Mouse (Mus musculus) R1 (cell line): Measurements from ENCODE around the gene Sema4d.

Experiments
- DNase-seq: peaks from one replicate; pipeline ENCODE4 v3.0.0-alpha.2; 2018; ENCODE audit warnings: low read depth, low spot score

The Sema4d gene

DNA sequence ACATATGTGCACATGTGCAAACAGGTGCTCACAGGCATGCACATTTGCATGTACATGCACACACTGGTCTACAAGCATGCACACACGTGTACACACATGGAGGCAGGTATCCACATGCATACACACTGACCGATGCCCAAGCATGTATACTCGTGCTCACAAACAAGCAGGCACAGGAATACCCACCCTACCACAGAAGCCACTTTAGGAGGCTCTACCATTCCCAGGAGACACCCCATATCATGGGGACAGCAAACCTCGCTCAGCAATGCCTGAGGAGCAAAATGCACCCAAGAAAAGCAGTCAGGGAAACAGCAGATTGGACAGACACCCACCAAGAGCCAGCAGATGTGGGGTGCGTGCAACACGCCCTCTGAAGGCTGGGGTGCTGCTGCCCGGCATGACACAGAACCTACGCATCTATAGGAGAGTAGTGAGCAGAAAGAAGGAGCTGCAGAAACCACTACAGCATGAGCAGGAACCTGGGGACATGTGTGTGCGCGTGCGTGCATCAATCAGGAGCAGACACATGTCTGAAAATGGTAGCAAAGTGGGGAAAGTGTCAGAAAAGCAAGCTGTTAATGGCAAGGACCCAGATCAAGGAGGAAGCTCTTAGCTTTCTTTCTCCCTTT is 15.1 kb downstream of the Sema4d start:
- no peak for DNase-seq

GRCm38 (mm10) chr13:51777738-51778274 is 15.7 kb downstream of the Sema4d start:
- no peak for DNase-seq

DNA sequence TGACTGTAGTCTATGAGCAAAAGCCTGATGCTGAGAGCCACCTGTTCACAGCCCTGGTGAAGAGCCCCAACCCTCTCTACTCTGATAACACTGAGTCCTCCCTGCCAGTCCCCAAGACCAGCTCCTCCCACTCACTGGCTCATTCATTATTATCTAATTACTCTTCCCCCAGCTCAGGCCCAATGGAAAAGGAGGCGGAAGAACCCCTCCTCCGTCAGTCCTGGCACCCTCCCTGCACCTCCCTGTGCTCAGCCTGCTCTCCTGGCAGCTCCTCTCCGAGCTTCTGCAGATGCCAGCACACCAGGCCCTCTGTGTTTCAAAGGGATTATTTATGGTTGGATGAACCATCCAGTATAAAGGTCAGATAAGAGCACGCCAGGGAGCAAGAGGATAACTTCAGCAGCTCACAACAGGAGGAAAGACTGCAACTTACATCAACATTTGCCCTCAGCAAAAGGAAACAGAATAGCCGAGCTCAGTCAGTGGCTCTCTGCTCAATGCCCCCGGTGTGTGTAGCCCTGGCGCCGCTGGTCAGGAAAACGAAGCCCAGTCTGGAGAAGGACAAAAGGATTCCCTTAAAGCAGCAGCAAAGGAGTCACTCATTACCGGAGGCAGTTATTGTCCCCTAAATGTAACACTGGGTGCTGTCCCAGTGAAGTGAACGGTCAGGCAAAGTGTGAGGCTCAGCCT is 16.4 kb downstream of the Sema4d start:
- peak; percentile 23 for DNase-seq

DNA sequence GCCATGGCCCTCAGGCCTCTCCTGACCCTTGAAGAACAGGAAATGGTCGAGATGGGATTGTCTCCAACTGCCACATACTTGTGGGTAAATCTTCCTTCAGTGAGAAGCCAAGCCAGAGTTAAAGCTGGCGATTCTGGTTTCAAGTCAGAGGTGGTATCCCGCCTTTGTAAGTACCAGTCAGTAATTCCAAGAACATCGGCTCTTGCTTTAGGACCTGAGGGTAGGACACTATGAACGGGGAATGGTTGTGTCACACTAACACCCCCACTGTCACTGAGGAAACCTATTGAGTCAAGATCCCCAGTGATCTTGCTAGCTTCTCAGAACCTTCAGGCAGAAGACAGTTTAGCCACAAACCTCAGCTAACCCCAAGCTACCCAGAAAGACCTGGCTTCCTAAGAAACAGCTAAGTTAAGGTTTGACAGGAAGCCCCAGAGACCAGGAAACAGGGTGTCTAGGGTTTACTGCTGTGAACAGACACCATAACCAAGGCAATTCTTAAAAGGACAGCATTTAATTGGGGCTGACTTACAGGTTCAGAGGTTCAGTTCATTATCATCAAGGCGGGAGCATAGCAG is 17.3 kb downstream of the Sema4d start:
- no peak for DNase-seq

DNA sequence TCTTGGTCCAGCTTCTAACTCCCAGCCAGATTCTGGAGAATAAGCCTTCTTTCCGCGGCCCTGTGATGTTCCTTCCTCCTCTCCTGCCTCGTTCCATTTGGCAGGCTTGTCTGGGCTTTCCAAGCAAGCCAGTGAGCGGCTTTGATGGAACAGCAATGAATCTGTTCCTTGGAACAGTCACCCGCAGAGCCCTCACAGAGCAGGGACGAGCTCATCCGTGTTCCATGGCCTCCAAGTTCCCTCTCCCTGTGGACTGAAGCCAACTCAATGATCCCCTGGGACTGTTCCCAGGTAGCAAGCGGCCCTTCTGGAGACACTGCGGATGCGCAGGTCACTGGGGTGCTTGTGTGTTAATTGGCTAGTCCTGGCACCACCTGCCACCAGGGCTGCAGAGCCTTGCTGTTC is 21.7 kb downstream of the Sema4d start:
- peak; percentile 7 for DNase-seq

DNA sequence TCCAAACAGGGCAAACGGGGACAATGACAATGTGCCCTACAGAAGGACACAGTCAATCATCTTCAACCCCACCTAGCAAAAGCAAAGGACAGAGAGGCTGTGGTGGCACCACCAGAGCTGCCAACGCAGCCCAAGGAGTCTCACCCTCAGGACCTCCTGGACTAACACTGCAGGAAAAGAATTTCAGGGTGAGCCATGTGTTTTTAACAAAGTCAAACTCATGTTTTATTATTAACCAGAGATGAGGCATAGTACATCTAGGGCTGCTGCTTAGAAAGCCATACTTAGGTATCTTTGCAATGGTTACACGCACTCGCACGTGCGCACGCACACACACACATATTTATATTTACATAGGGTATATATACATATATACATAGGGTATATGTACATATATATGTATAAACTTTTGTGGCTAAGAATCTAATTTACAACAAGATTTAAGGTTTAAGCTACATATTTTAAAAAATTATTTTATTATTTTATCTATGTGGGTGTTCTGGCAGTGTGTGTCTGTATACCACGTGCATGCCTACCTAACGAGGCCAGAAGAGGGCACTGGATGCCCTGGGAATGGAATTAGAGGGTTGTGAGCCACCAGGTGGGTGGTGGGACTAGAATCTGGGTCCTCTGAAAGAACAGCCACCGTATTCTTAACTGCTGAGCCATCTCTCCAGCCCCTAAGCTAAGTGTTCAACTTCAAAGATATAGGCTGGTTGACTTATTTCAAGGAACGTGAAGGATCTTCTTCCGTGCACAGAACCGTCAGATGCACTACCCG is 22.7 kb downstream of the Sema4d start:
- no peak for DNase-seq

- no peak for DNase-seq
Measured at GRCm38 (mm10) chr13:51767991-51768761, 25.4 kb downstream of the Sema4d start.

DNA sequence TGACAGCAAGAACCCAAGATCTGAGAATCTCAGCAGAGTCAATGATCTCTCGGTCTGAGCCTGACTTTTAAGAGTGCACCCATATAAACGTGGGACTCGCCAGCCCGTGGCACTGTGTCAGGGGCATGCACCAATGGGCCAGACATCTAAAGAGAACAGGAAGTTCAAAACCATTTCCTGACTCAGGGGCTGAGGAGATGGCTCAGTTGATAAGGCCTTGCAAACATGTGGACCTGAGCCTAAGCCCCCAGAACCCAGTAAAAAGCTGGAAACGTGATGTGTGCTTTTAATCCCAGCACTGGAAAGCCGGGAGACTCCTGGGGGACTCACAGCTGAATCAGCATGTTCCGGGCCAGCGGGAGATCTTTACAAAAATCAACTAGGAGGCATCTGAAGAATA is 26.0 kb downstream of the Sema4d start:
- no peak for DNase-seq

DNA sequence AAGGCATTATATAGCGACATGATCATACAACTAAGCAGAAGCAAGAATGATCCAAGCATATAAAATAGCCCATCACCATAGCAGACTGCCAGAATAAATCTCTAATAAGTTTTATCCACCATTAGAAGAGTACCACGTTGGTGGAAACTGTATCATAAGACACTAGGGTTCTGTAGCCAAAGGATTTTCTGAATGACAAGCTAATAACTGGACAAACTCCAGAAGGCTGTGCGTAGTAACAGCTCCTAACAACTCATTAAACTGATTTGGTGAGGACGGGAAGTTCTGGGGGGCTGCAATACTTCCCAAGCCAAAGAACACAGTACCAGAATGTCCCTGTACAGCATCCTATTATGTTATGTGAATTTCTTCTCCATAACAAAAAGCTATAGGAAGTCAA is 26.8 kb downstream of the Sema4d start:
- no peak for DNase-seq

- DNase-seq: no peak
Measured at GRCm38 (mm10) chr13:51765369-51765768, 28.2 kb downstream of the Sema4d start.

DNA sequence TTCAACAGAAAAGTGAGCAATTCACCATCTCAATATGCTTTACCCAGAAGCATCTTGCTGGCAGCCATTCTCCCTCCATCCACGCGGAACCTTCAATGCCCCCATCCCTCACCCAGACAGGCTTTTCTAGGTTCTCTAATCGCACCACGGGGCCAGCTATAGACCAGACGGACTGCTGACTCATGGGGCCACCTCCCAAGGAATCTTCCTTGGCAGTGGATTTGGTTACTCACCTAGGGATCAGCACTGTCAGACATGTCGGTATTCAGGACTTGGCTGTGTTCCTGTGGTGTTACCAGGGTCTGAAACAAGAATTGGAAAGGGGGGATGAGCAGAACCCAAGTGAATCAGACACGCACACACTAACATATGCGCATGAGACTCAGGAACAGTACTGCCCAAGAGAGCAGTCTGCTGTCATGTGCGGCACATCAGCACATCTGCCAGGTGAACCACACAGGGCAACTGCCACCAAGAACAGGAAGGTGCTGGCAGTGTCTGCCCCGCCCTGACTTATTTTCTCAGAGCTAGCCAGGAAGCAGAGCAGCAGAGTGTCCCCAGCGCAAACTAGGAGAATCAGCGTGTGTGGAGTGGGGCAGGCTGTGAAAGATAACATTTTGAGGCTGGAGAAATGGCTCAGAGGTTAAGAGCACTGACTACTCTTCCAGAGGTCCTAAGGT is 30.4 kb downstream of the Sema4d start:
- DNase-seq: no peak

DNA sequence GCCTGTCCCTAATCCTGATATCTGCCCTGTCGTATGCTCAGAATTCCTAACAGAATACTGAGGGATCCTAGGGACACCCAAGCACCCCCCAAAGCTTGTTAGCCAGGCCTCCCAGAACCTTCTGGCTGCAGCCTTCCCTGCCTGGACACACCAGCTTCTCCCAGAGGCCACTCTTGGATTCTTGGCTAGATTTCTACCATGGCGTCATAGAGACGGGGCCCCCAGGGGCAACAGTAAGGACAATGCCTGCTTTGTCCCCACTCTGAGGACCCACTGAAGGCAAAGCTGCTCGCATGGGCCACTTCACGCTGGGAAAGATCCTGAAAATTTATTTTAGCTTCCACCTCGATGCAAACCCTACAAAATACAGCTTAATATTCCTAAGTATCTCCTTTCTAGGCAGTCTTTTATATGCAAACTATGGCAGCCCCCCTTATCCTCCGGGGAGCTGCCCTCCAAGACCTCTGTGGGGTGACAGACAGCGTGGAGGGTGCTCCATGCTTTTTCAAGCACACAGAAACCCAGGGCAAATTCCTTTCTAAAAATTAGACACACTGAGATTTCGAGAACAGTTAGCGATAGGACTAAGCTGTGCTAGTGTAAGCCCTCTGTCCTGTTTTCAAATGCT is 32.2 kb downstream of the Sema4d start:
- no peak for DNase-seq

DNA sequence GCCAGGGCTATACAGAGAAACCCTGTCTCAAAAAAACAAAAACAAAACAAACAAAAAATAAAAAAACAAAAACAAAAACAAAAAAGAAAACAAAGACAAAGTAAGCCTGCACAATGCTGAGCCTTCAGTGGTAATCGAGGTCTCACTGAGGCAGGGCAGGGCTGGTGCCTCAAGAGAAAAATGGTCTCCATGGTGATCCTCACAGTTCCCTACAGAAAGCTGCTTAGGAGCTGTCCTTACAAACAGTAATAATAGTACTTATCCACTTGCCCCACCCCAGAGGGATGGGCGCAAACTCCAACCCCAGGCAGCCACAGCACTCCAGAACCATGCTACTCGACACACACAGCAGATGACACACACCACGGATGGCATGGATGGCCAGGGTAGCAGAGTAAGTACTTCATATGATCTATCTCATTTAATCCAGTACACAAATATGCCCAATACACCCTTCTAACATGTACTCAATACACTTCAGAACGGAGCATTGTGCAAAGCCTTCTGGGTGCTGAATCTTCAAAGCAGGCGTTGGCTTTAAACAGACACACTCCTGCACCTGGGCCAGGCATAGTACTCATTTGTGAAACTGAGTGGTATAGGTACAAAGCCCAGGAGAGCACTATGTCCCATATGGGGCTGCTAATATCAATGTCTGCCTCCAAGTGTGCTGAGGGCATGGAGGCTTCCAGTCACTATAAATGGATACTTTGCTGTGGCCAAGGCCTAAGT is 34.1 kb downstream of the Sema4d start:
- peak; percentile 58 for DNase-seq

- DNase-seq: no peak
Measured at GRCm38 (mm10) chr13:51758428-51758827, 35.1 kb downstream of the Sema4d start.

DNA sequence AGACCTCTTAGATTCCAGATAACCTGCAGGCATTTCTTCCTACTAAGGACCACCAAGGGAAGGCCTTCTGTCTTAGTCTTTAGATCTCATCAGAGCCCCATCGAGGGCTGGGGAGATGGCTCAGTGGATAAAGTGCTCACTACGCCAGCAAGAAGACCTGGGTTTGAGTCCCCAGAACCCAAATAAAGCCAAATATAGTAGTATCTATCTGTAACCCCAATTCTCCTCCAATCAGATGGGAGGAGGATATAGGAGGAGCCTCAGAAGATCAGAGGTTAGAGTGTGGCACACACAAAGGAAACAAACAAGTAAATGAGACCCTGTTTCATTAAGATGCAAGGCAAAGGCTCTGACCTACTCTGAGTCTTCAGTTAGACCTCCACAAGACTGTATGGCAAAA is 36.4 kb downstream of the Sema4d start:
- DNase-seq: no peak

GRCm38 (mm10) chr13:51756563-51756962 is 37.0 kb downstream of the Sema4d start:
- peak; percentile 76 for DNase-seq

- DNase-seq: no peak
Measured at GRCm38 (mm10) chr13:51756019-51756418, 37.5 kb downstream of the Sema4d start.

- no peak for DNase-seq
Measured at GRCm38 (mm10) chr13:51755584-51755983, 38.0 kb downstream of the Sema4d start.

GRCm38 (mm10) chr13:51754559-51755126 is 38.9 kb downstream of the Sema4d start:
- peak; percentile 59 for DNase-seq
